Mouse (Mus musculus): ENCODE measurements around the gene Hras. TPM values are rescaled to one million over a fixed set of nuclear protein-coding genes. Genes with fewer than 3 reads are reported as not detected.

Hras gene
- polyA plus RNA-seq, 1 experiment from 2014 or later: 98.1 TPM

GRCm38 (mm10) chr7:141214310-141214709 is 20.5 kb upstream of the Hras start:
- Histone ChIP-seq H3K9ac (replicated peaks) (peak overlapping the region; percentile 74; the same call in 1 of the 2 replicates), H3K27me3 (no peaks in the 10 kb centered on the region), H3K4me2 (peak overlapping the region; percentile 89; the same call in 1 of the 2 replicates), H3K27ac (peak overlapping the region; percentile 91), H3K4me3 (replicated peaks) (no peak overlapping the region), H3K9me3 (no peaks in the 10 kb centered on the region), H3K36me3 (peaks cover 24% of the 10 kb centered on the region), H3K4me1 (replicated peaks) (peaks cover 27% of the 10 kb centered on the region)
- WGBS: 69% methylated on average over 3 of the region's 3 CpGs
- ATAC-seq (ENCODE audit: insufficient number of reproducible peaks, insufficient read depth, low FRiP score, low TSS enrichment, low read depth): no peak

DNA sequence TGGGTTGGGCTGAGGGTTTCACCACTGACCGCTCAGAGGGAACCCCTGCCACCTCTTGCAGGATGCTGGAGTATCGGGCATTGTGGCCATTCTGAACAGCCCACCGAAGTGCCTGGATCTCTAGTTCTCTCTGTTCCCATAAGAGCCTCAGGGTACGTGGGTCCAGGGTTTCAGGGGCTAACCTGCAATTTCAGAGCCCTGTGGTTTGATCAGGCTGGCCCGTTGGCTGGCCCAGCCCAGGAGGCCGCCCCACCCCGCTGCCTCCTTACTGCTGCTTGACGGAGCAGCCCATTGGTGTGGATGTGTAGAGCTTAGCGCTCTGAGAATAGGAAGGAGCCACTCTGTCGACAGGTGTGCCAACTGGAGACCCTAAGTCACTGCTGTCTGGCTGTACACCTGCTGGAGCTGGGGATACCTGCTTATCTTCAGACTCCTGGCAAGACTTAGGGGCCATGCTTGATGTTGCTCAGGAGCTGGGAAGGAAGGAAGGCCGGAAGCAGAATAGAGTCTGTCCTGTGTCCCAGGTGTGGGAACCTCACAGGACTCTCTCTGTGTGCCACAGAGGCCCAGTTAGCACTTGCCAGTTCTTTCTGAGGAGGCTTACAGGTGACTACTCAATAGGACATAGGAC is 19.9 kb upstream of the Hras start, which contains the start of gene Lmntd2:
Lmntd2 (minus strand) TSS at position 476 of the 631 bp plus-strand sequence.
- H3K4me3 ChIP-seq (replicated peaks): peak within 1 kb of the TSS; percentile 65
- WGBS: 95% methylated on average over 11 of the region's 11 CpGs
- peak within 1 kb of the TSS; percentile 91 for H3K27ac ChIP-seq
- peaks cover 19% of the 10 kb centered on the region for H3K36me3 ChIP-seq
- H3K27me3 ChIP-seq: no peaks in the 10 kb centered on the region
- H3K4me1 ChIP-seq (replicated peaks): peaks cover 27% of the 10 kb centered on the region
- ATAC-seq (ENCODE audit: insufficient number of reproducible peaks, insufficient read depth, low FRiP score, low TSS enrichment, low read depth): no peak
- no peaks in the 10 kb centered on the region for H3K9me3 ChIP-seq
- H3K9ac ChIP-seq (replicated peaks): peak within 1 kb of the TSS; percentile 74
- peak within 1 kb of the TSS; percentile 89 for H3K4me2 ChIP-seq

DNA sequence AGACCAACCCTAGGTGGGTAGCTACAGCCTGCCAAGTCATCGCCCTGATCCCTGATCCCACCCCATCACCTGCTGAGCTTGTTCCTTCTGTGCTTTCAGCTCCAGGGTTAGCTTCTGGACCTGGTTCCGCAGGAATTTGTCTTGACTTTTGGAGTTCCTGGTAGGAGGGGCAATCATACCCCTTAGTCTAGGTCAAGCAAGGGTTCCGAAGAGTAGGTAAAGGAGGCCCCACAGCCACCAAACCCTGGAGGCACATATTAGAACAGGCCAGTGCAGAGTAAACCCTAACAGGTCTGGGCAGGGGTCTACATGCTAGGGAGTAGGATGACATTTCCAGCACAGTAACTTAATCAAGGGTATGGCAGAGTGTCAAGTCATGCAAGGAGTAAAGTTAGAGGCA is 19.3 kb upstream of the Hras start:
- ATAC-seq (ENCODE audit: insufficient number of reproducible peaks, insufficient read depth, low FRiP score, low TSS enrichment, low read depth): no peak
- H3K4me1 ChIP-seq (replicated peaks): peaks cover 27% of the 10 kb centered on the region
- peaks cover 13% of the 10 kb centered on the region for H3K36me3 ChIP-seq
- H3K9ac ChIP-seq (replicated peaks): no peak overlapping the region
- H3K27me3 ChIP-seq: no peaks in the 10 kb centered on the region
- no peak overlapping the region for H3K4me3 ChIP-seq (replicated peaks)
- WGBS: 78% methylated on average over 3 of the region's 3 CpGs
- no peak overlapping the region for H3K27ac ChIP-seq
- no peak overlapping the region for H3K4me2 ChIP-seq
- no peaks in the 10 kb centered on the region for H3K9me3 ChIP-seq

GRCm38 (mm10) chr7:141210606-141211131 is 16.9 kb upstream of the Hras start:
- Histone ChIP-seq H3K9ac (replicated peaks) (no peak overlapping the region), H3K4me3 (replicated peaks) (no peak overlapping the region), H3K36me3 (peaks cover 9% of the 10 kb centered on the region; the same call in 1 of the 2 replicates), H3K27me3 (no peaks in the 10 kb centered on the region), H3K4me1 (replicated peaks) (peaks cover 11% of the 10 kb centered on the region; the same call in 1 of the 2 replicates), H3K9me3 (no peaks in the 10 kb centered on the region), H3K27ac (no peak overlapping the region), H3K4me2 (no peak overlapping the region)
- 85% methylated on average over 14 of the region's 14 CpGs for WGBS
- no peak for ATAC-seq (ENCODE audit: insufficient number of reproducible peaks, insufficient read depth, low FRiP score, low TSS enrichment, low read depth)

- H3K4me1 ChIP-seq (replicated peaks): peaks cover 10% of the 10 kb centered on the region; the same call in 1 of the 2 replicates
- no peaks in the 10 kb centered on the region for H3K27me3 ChIP-seq
- peaks cover 9% of the 10 kb centered on the region; the same call in 1 of the 2 replicates for H3K36me3 ChIP-seq
- H3K4me3 ChIP-seq (replicated peaks): no peak overlapping the region
- no peak overlapping the region for H3K4me2 ChIP-seq
- 75% methylated on average over 12 of the region's 12 CpGs for WGBS
- no peak for ATAC-seq (ENCODE audit: insufficient number of reproducible peaks, insufficient read depth, low FRiP score, low TSS enrichment, low read depth)
- no peak overlapping the region for H3K27ac ChIP-seq
- no peak overlapping the region for H3K9ac ChIP-seq (replicated peaks)
- H3K9me3 ChIP-seq: no peaks in the 10 kb centered on the region
Measured at GRCm38 (mm10) chr7:141210137-141210536, 16.3 kb upstream of the Hras start.

DNA sequence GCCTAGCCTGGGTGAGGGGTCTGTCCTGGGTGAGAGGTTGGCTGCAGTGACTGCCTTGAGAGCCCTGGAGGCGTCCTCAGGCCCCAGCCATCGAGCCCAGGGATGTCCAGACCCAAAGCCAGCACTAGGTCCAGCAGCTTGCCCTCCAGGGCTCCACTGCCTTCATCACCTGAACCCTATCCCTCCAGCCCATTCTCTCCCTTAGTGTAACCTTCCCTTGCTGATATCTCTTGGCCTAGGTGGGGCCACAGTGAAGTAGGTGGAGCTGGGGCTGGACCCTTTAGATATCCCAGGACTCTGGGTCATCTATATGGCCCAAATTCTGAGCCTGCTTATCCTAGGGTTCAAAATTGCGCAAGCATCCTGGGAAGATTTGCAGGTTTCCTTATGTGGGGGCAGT is 15.7 kb upstream of the Hras start:
- Histone ChIP-seq H3K4me2 (no peak overlapping the region), H3K4me3 (replicated peaks) (no peak overlapping the region)
- 86% methylated on average over 3 of the region's 3 CpGs for WGBS

GRCm38 (mm10) chr7:141206182-141206937 is 12.6 kb upstream of the Hras start:
- 91% methylated on average over 18 of the region's 18 CpGs for WGBS

More for the DNA sequence above, 15.7 kb upstream of the Hras start:
- H3K27ac ChIP-seq: no peak overlapping the region
- H3K36me3 ChIP-seq: peaks cover 9% of the 10 kb centered on the region; the same call in 1 of the 2 replicates
- ATAC-seq (ENCODE audit: insufficient number of reproducible peaks, insufficient read depth, low FRiP score, low TSS enrichment, low read depth): no peak
- peaks cover 4% of the 10 kb centered on the region; the same call in 1 of the 2 replicates for H3K4me1 ChIP-seq (replicated peaks)
- H3K27me3 ChIP-seq: no peaks in the 10 kb centered on the region
- no peaks in the 10 kb centered on the region for H3K9me3 ChIP-seq
- no peak overlapping the region for H3K9ac ChIP-seq (replicated peaks)

GRCm38 (mm10) chr7:141205504-141205903 is 11.7 kb upstream of the Hras start:
- 86% methylated on average over 5 of the region's 5 CpGs for WGBS
- no peak overlapping the region for H3K9ac ChIP-seq (replicated peaks)
- H3K4me2 ChIP-seq: no peak overlapping the region
- no peaks in the 10 kb centered on the region for H3K4me1 ChIP-seq (replicated peaks)
- H3K36me3 ChIP-seq: peaks cover 6% of the 10 kb centered on the region; the same call in 1 of the 2 replicates
- H3K27me3 ChIP-seq: no peaks in the 10 kb centered on the region
- H3K27ac ChIP-seq: no peak overlapping the region
- no peak overlapping the region for H3K4me3 ChIP-seq (replicated peaks)
- H3K9me3 ChIP-seq: no peaks in the 10 kb centered on the region
- no peak for ATAC-seq (ENCODE audit: insufficient number of reproducible peaks, insufficient read depth, low FRiP score, low TSS enrichment, low read depth)

More at GRCm38 (mm10) chr7:141206182-141206937, 12.6 kb upstream of the Hras start:
- peaks cover 9% of the 10 kb centered on the region; the same call in 1 of the 2 replicates for H3K36me3 ChIP-seq
- no peak overlapping the region for H3K4me2 ChIP-seq
- no peaks in the 10 kb centered on the region for H3K9me3 ChIP-seq
- no peak overlapping the region for H3K4me3 ChIP-seq (replicated peaks)
- H3K4me1 ChIP-seq (replicated peaks): no peaks in the 10 kb centered on the region
- no peak overlapping the region for H3K9ac ChIP-seq (replicated peaks)
- H3K27ac ChIP-seq: no peak overlapping the region
- no peaks in the 10 kb centered on the region for H3K27me3 ChIP-seq
- ATAC-seq (ENCODE audit: insufficient number of reproducible peaks, insufficient read depth, low FRiP score, low TSS enrichment, low read depth): no peak

DNA sequence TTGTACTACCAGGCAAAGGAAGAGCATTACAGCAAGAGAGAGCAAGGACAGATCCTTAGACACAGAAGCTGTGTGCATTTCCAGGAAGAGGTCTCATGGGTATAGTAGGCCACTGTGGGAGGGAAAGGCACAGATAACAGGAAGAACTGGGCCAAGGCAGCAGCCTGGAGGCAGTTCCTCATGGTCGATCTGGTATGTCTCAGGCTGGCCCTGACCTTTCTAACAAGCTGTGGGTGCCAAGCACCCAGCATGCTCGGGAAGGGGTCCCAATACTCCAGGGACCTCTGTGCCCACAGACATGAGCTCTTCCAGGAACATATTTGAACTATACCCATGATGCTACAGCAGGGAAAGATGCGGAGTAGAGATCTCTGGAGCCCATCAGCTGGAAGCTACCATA is 10.7 kb upstream of the Hras start:
- Histone ChIP-seq H3K4me2 (no peak overlapping the region), H3K9me3 (no peaks in the 10 kb centered on the region), H3K27ac (no peak overlapping the region), H3K4me1 (replicated peaks) (no peaks in the 10 kb centered on the region), H3K27me3 (no peaks in the 10 kb centered on the region), H3K36me3 (peaks cover 11% of the 10 kb centered on the region; the same call in 1 of the 2 replicates), H3K4me3 (replicated peaks) (no peak overlapping the region), H3K9ac (replicated peaks) (no peak overlapping the region)
- 67% methylated on average over 3 of the region's 3 CpGs for WGBS
- ATAC-seq (ENCODE audit: insufficient number of reproducible peaks, insufficient read depth, low FRiP score, low TSS enrichment, low read depth): no peak

GRCm38 (mm10) chr7:141198121-141198520 is 4.3 kb upstream of the Hras start:
- peaks cover 24% of the 10 kb centered on the region; the same call in 1 of the 2 replicates for H3K36me3 ChIP-seq
- no peak overlapping the region for H3K27ac ChIP-seq
- WGBS: 91% methylated on average over 4 of the region's 4 CpGs
- no peak overlapping the region for H3K4me3 ChIP-seq (replicated peaks)
- H3K4me1 ChIP-seq (replicated peaks): peaks cover 8% of the 10 kb centered on the region
- no peak overlapping the region for H3K9ac ChIP-seq (replicated peaks)
- ATAC-seq (ENCODE audit: insufficient number of reproducible peaks, insufficient read depth, low FRiP score, low TSS enrichment, low read depth): no peak
- no peak overlapping the region for H3K4me2 ChIP-seq
- H3K9me3 ChIP-seq: no peaks in the 10 kb centered on the region
- H3K27me3 ChIP-seq: no peaks in the 10 kb centered on the region

- Histone ChIP-seq H3K27me3 (no peaks in the 10 kb centered on the region), H3K27ac (no peak overlapping the region), H3K4me2 (no peak overlapping the region), H3K9me3 (no peaks in the 10 kb centered on the region), H3K4me3 (replicated peaks) (no peak overlapping the region), H3K36me3 (peaks cover 30% of the 10 kb centered on the region), H3K9ac (replicated peaks) (no peak overlapping the region), H3K4me1 (replicated peaks) (peaks cover 20% of the 10 kb centered on the region)
- 91% methylated on average over 8 of the region's 8 CpGs for WGBS
- ATAC-seq (ENCODE audit: insufficient number of reproducible peaks, insufficient read depth, low FRiP score, low TSS enrichment, low read depth): no peak
Measured at GRCm38 (mm10) chr7:141196619-141197282, 2.9 kb upstream of the Hras start.

All from limb, embryonic 12.5 days (tissue).